Mouse (Mus musculus) hindbrain, embryonic 11.5 days (tissue): ENCODE data around the gene Timm8a2. TPM values are rescaled to one million over a fixed set of nuclear protein-coding genes. Genes with fewer than 3 reads are reported as not detected.

Source experiments
- ATAC-seq: fragments of 200-750 bp; cut with Nextera tagmentation; 2 replicates; pipeline ENCODE4 v1.8.0; 2017; ENCODE audit warnings: mild to moderate bottlenecking, moderate TSS enrichment, moderate library complexity; ENCODE audit not compliant: low FRiP score
- DNase-seq: peaks from one replicate; pipeline ENCODE4 v3.0.0-alpha.2; 2015; ENCODE audit warnings: low spot score
- H3K27ac ChIP-seq: fragments of 300-500 bp; sonication (generic); 2 replicates; pipeline ENCODE4 v1.5.1; 2014; ENCODE audit warnings: mild to moderate bottlenecking, low read depth, low read length
- H3K27me3 ChIP-seq: fragments of 300-500 bp; sonication (generic); 2 replicates; pipeline ENCODE4 v1.6.1; 2014; ENCODE audit warnings: mild to moderate bottlenecking, low read length, moderate library complexity, mixed read lengths; ENCODE audit not compliant: control insufficient read depth, insufficient read depth
- H3K36me3 ChIP-seq: fragments of 300-500 bp; sonication (generic); 2 replicates; pipeline ENCODE4 v1.6.1; 2014; ENCODE audit warnings: mild to moderate bottlenecking, low read length, moderate library complexity, mixed read lengths; ENCODE audit not compliant: control insufficient read depth, insufficient read depth
- H3K4me1 ChIP-seq: fragments of 300-500 bp; sonication (generic); replicated peaks from 2 replicates; pipeline ENCODE4 v1.6.1; 2014; ENCODE audit warnings: low read length, mixed read lengths; ENCODE audit not compliant: control insufficient read depth, insufficient read depth
- H3K4me2 ChIP-seq: fragments of 300-500 bp; sonication (generic); replicated peaks from 2 replicates; pipeline ENCODE4 v1.6.1; 2014; ENCODE audit warnings: mild to moderate bottlenecking, low read depth, low read length
- H3K4me3 ChIP-seq: fragments of 300-500 bp; sonication (generic); 2 replicates; pipeline ENCODE4 v1.5.1; 2014; ENCODE audit warnings: low read depth, low read length
- H3K9ac ChIP-seq: fragments of 300-500 bp; sonication (generic); 2 replicates; pipeline ENCODE4 v1.6.1; 2014; ENCODE audit warnings: low read depth, low read length
- H3K9me3 ChIP-seq: fragments of 300-500 bp; sonication (generic); 2 replicates; pipeline ENCODE4 v1.6.1; 2016; ENCODE audit warnings: low read length; ENCODE audit not compliant: control insufficient read depth
- WGBS: fragments of 180-500 bp; shearing (Covaris S2); extraction: QIAGEN DNeasy Blood & Tissue Kit; methylation state at CpG from one replicate; pipeline ENCODE4 v1.1.7; 2014; 5-methylcytosine and 5-hydroxymethylcytosine counted together
- polyA plus RNA-seq: library from polyadenylated mRNA; unstranded; fragments of >200 nt; fragmentation: Nextera tagmentation; extraction: Ambion mirVana; gene quantifications from 2 replicates; pipeline ENCODE4 v1.2.1, GENCODE M21; 2014

Timm8a2 gene
- polyA plus RNA-seq, 1 experiment from 2014 or later, result not detected

- H3K4me3 ChIP-seq, result no peak overlapping the region
- H3K4me2 ChIP-seq, result no peak overlapping the region
- 77% methylated on average over 2 of the region's 2 CpGs for WGBS
- 0 out of 2 replicates have a peak, but pooled peaks cover 2% of the 10 kb centered on the region for H3K36me3 ChIP-seq
- no peaks in the 10 kb centered on the region for H3K9me3 ChIP-seq
- DNase-seq, result no peak
- no peak overlapping the region for H3K9ac ChIP-seq
- ATAC-seq, result no peak
- H3K27me3 ChIP-seq, result no peaks in the 10 kb centered on the region
- H3K4me1 ChIP-seq, result no peaks in the 10 kb centered on the region
- H3K27ac ChIP-seq, result no peak overlapping the region
Observed at GRCm38 (mm10) chr14:122017958-122018357, 16.5 kb upstream of the Timm8a2 start.

- Histone ChIP-seq H3K4me1 (no peaks in the 10 kb centered on the region), H3K4me2 (no peak overlapping the region), H3K9me3 (no peaks in the 10 kb centered on the region), H3K27ac (no peak overlapping the region), H3K4me3 (no peak overlapping the region), H3K27me3 (no peaks in the 10 kb centered on the region), H3K36me3 (0 out of 2 replicates have a peak, but pooled peaks cover 2% of the 10 kb centered on the region), H3K9ac (no peak overlapping the region)
- WGBS, result 96% methylated on average over 2 of the region's 2 CpGs
- DNase-seq (no peak), ATAC-seq (no peak)
Observed at GRCm38 (mm10) chr14:122019389-122019788, 15.1 kb upstream of the Timm8a2 start.

- no peaks in the 10 kb centered on the region for H3K4me1 ChIP-seq
- H3K9ac ChIP-seq, result no peak overlapping the region
- DNase-seq (no peak), ATAC-seq (no peak)
- 95% methylated on average over 6 of the region's 6 CpGs for WGBS
- H3K27me3 ChIP-seq, result no peaks in the 10 kb centered on the region
- 0 out of 2 replicates have a peak, but pooled peaks cover 2% of the 10 kb centered on the region for H3K36me3 ChIP-seq
- no peak overlapping the region for H3K4me2 ChIP-seq
- H3K4me3 ChIP-seq, result no peak overlapping the region
- H3K27ac ChIP-seq, result no peak overlapping the region
- H3K9me3 ChIP-seq, result no peaks in the 10 kb centered on the region
Observed at GRCm38 (mm10) chr14:122020567-122020966, 13.9 kb upstream of the Timm8a2 start.

GRCm38 (mm10) chr14:122023054-122023453 is 11.4 kb upstream of the Timm8a2 start:
- H3K4me1 ChIP-seq, result no peaks in the 10 kb centered on the region
- no peak overlapping the region for H3K4me2 ChIP-seq
- H3K9me3 ChIP-seq, result no peaks in the 10 kb centered on the region
- 80% methylated on average over 1 of the region's 1 CpGs for WGBS
- no peak overlapping the region for H3K4me3 ChIP-seq
- H3K27ac ChIP-seq, result no peak overlapping the region
- ATAC-seq, result no peak
- H3K36me3 ChIP-seq, result 0 out of 2 replicates have a peak, but pooled peaks cover 2% of the 10 kb centered on the region
- H3K9ac ChIP-seq, result no peak overlapping the region
- no peaks in the 10 kb centered on the region for H3K27me3 ChIP-seq
- DNase-seq, result no peak

GRCm38 (mm10) chr14:122023928-122024327 is 10.5 kb upstream of the Timm8a2 start:
- DNase-seq, result no peak
- no peaks in the 10 kb centered on the region for H3K4me1 ChIP-seq
- no peak overlapping the region for H3K9ac ChIP-seq
- no peak overlapping the region for H3K27ac ChIP-seq
- no peaks in the 10 kb centered on the region for H3K9me3 ChIP-seq
- ATAC-seq, result no peak
- no peak overlapping the region for H3K4me2 ChIP-seq
- 0 out of 2 replicates have a peak, but pooled peaks cover 2% of the 10 kb centered on the region for H3K36me3 ChIP-seq
- H3K27me3 ChIP-seq, result no peaks in the 10 kb centered on the region
- H3K4me3 ChIP-seq, result no peak overlapping the region

GRCm38 (mm10) chr14:122028926-122029745 is 5.3 kb upstream of the Timm8a2 start:
- Histone ChIP-seq H3K4me1 (no peaks in the 10 kb centered on the region), H3K4me2 (no peak overlapping the region), H3K27me3 (no peaks in the 10 kb centered on the region), H3K9me3 (no peaks in the 10 kb centered on the region), H3K36me3 (no peaks in the 10 kb centered on the region), H3K4me3 (no peak overlapping the region), H3K27ac (no peak overlapping the region), H3K9ac (no peak overlapping the region)
- no peak for DNase-seq
- ATAC-seq, result no peak
- 90% methylated on average over 11 of the region's 11 CpGs for WGBS

- no peaks in the 10 kb centered on the region for H3K4me1 ChIP-seq
- H3K36me3 ChIP-seq, result no peaks in the 10 kb centered on the region
- H3K4me2 ChIP-seq, result no peak overlapping the region
- no peak overlapping the region for H3K27ac ChIP-seq
- no peaks in the 10 kb centered on the region for H3K27me3 ChIP-seq
- no peak for ATAC-seq
- DNase-seq, result no peak
- no peak overlapping the region for H3K4me3 ChIP-seq
- no peaks in the 10 kb centered on the region for H3K9me3 ChIP-seq
- no peak overlapping the region for H3K9ac ChIP-seq
- 91% methylated on average over 4 of the region's 4 CpGs for WGBS
Observed at GRCm38 (mm10) chr14:122029851-122030250, 4.6 kb upstream of the Timm8a2 start.

GRCm38 (mm10) chr14:122032045-122032444 is 2.4 kb upstream of the Timm8a2 start:
- DNase-seq (no peak), ATAC-seq (no peak)
- Histone ChIP-seq H3K4me3 (no peak overlapping the region), H3K9me3 (no peaks in the 10 kb centered on the region), H3K27me3 (no peaks in the 10 kb centered on the region), H3K27ac (no peak overlapping the region), H3K4me2 (no peak overlapping the region), H3K36me3 (no peaks in the 10 kb centered on the region), H3K9ac (no peak overlapping the region), H3K4me1 (no peaks in the 10 kb centered on the region)
- WGBS, result 89% methylated on average over 2 of the region's 2 CpGs

GRCm38 (mm10) chr14:122035181-122035580 is 707 bp downstream of the Timm8a2 start:
- Histone ChIP-seq H3K9ac (no peak overlapping the region), H3K4me2 (no peak overlapping the region), H3K4me3 (no peak overlapping the region), H3K27me3 (no peaks in the 10 kb centered on the region), H3K4me1 (no peaks in the 10 kb centered on the region), H3K9me3 (no peaks in the 10 kb centered on the region), H3K27ac (no peak overlapping the region), H3K36me3 (no peaks in the 10 kb centered on the region)
- DNase-seq (no peak), ATAC-seq (no peak)
- WGBS, result 81% methylated on average over 1 of the region's 1 CpGs
